Mouse (Mus musculus): ENCODE results near the gene Pip4k2b. TPM values are rescaled to one million over a fixed set of nuclear protein-coding genes. Genes with fewer than 3 reads are reported as not detected.

Gene Pip4k2b
- polyA plus RNA-seq, 1 experiment from 2014 or later, result 0.75 TPM

GRCm38 (mm10) chr11:97694921-97695711, 49.4 kb downstream of the Pip4k2b start:
- Histone ChIP-seq H3K36me3 (ENCODE audit: control insufficient read depth, insufficient read depth, low read length) (peaks cover 24% of the 10 kb centered on the region), H3K4me2 (replicated peaks; ENCODE audit: low read depth) (0 out of 2 replicates have a peak overlapping the region, but pooled peaks have one; percentile 5), H3K27me3 (ENCODE audit: control insufficient read depth, insufficient read depth, low read length) (no peaks in the 10 kb centered on the region), H3K9me3 (ENCODE audit: control insufficient read depth, low read length) (no peaks in the 10 kb centered on the region), H3K4me1 (replicated peaks; ENCODE audit: control insufficient read depth, insufficient read depth) (peaks cover 8% of the 10 kb centered on the region; the same call in 1 of the 2 replicates), H3K9ac (ENCODE audit: low read length) (no peak overlapping the region), H3K4me3 (ENCODE audit: low read depth, low read length) (no peak overlapping the region), H3K27ac (replicated peaks) (peak overlapping the region; percentile 18; the same call in 1 of the 2 replicates)
- 40% methylated on average over 17 of the region's 17 CpGs for WGBS
- TF ChIP-seq EP300 (optimal IDR thresholded peaks at IDR 0.05) (no peak), CTCF (IDR thresholded peaks at IDR 0.05; ENCODE audit: low read depth) (no peak)
- no peak for ATAC-seq (ENCODE audit: low FRiP score, low TSS enrichment)
- DNase-seq (ENCODE audit: low spot score), result peak; percentile 44

- peak overlapping the region; percentile 8; the same call in 1 of the 2 replicates for H3K27ac ChIP-seq (replicated peaks)
- H3K9ac ChIP-seq (ENCODE audit: low read length), result no peak overlapping the region
- 75% methylated on average over 4 of the region's 4 CpGs for WGBS
Measured at GRCm38 (mm10) chr11:97694435-97694834, 50.1 kb downstream of the Pip4k2b start.

GRCm38 (mm10) chr11:97689861-97690260, 54.6 kb downstream of the Pip4k2b start:
- DNase-seq (ENCODE audit: low spot score) (peak; percentile 60), ATAC-seq (ENCODE audit: low FRiP score, low TSS enrichment) (no peak)
- TF ChIP-seq CTCF (IDR thresholded peaks at IDR 0.05; ENCODE audit: low read depth) (peak; percentile 94), EP300 (optimal IDR thresholded peaks at IDR 0.05) (no peak)
- H3K27ac ChIP-seq (replicated peaks), result no peak overlapping the region
- H3K27me3 ChIP-seq (ENCODE audit: control insufficient read depth, insufficient read depth, low read length), result no peaks in the 10 kb centered on the region
- H3K9me3 ChIP-seq (ENCODE audit: control insufficient read depth, low read length), result no peaks in the 10 kb centered on the region
- no peak overlapping the region for H3K9ac ChIP-seq (ENCODE audit: low read length)
- peaks cover 28% of the 10 kb centered on the region for H3K36me3 ChIP-seq (ENCODE audit: control insufficient read depth, insufficient read depth, low read length)
- H3K4me1 ChIP-seq (replicated peaks; ENCODE audit: control insufficient read depth, insufficient read depth), result no peaks in the 10 kb centered on the region; the same call in 1 of the 2 replicates
- WGBS, result 35% methylated on average over 9 of the region's 10 CpGs
- no peak overlapping the region for H3K4me3 ChIP-seq (ENCODE audit: low read depth, low read length)
- no peak overlapping the region for H3K4me2 ChIP-seq (replicated peaks; ENCODE audit: low read depth)

More at GRCm38 (mm10) chr11:97694435-97694834, 50.1 kb downstream of the Pip4k2b start:
- 0 out of 2 replicates have a peak overlapping the region, but pooled peaks have one; percentile 5 for H3K4me2 ChIP-seq (replicated peaks; ENCODE audit: low read depth)
- TF ChIP-seq EP300 (optimal IDR thresholded peaks at IDR 0.05), result no peak
- no peak overlapping the region for H3K4me3 ChIP-seq (ENCODE audit: low read depth, low read length)
- ATAC-seq (ENCODE audit: low FRiP score, low TSS enrichment) (no peak), DNase-seq (ENCODE audit: low spot score) (no peak)
- H3K9me3 ChIP-seq (ENCODE audit: control insufficient read depth, low read length), result no peaks in the 10 kb centered on the region
- peaks cover 8% of the 10 kb centered on the region; the same call in 1 of the 2 replicates for H3K4me1 ChIP-seq (replicated peaks; ENCODE audit: control insufficient read depth, insufficient read depth)
- H3K27me3 ChIP-seq (ENCODE audit: control insufficient read depth, insufficient read depth, low read length), result no peaks in the 10 kb centered on the region
- H3K36me3 ChIP-seq (ENCODE audit: control insufficient read depth, insufficient read depth, low read length), result peaks cover 25% of the 10 kb centered on the region

DNA sequence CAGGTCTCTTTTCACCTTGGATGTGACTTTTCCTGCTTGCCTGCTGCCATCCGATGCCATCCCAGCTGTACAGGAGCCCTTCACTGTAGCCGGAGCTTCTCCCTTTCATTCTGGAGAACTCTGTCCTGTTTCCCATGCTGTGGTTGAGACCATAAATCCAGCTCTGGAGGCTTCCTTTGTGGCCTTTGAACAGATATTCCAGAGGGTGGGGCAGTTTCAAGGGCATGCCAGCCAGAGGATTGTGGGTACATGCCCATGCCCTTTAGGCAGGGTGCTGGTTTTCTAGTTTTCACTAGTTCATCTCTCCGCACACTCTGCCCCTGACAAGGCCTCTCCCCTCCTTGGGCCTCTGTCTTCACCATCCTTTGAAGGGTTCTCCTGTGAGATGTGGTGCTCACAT, 57.4 kb downstream of the Pip4k2b start:
- no peak for ATAC-seq (ENCODE audit: low FRiP score, low TSS enrichment)
- H3K4me1 ChIP-seq (replicated peaks; ENCODE audit: control insufficient read depth, insufficient read depth), result no peaks in the 10 kb centered on the region; the same call in 1 of the 2 replicates
- peak overlapping the region; percentile 58; the same call in 1 of the 2 replicates for H3K4me2 ChIP-seq (replicated peaks; ENCODE audit: low read depth)
- 0 out of 2 replicates have a peak overlapping the region, but pooled peaks have one; percentile 40 for H3K27ac ChIP-seq (replicated peaks)
- DNase-seq (ENCODE audit: low spot score), result no peak
- H3K9me3 ChIP-seq (ENCODE audit: control insufficient read depth, low read length), result no peaks in the 10 kb centered on the region
- H3K36me3 ChIP-seq (ENCODE audit: control insufficient read depth, insufficient read depth, low read length), result peaks cover 26% of the 10 kb centered on the region
- 69% methylated on average over 3 of the region's 3 CpGs for WGBS
- H3K4me3 ChIP-seq (ENCODE audit: low read depth, low read length), result no peak overlapping the region
- peak overlapping the region; percentile 31; the same call in 1 of the 2 replicates for H3K9ac ChIP-seq (ENCODE audit: low read length)
- no peaks in the 10 kb centered on the region for H3K27me3 ChIP-seq (ENCODE audit: control insufficient read depth, insufficient read depth, low read length)
- TF ChIP-seq EP300 (optimal IDR thresholded peaks at IDR 0.05) (no peak), CTCF (IDR thresholded peaks at IDR 0.05; ENCODE audit: low read depth) (no peak)

- no peak for ATAC-seq (ENCODE audit: low FRiP score, low TSS enrichment)
- DNase-seq (ENCODE audit: low spot score), result no peak
- H3K4me2 ChIP-seq (replicated peaks; ENCODE audit: low read depth), result peak overlapping the region; percentile 58
- H3K9ac ChIP-seq (ENCODE audit: low read length), result peak overlapping the region; percentile 31
- H3K36me3 ChIP-seq (ENCODE audit: control insufficient read depth, insufficient read depth, low read length), result peaks cover 26% of the 10 kb centered on the region
- no peak for TF ChIP-seq EP300 (optimal IDR thresholded peaks at IDR 0.05)
- no peak for TF ChIP-seq CTCF (IDR thresholded peaks at IDR 0.05; ENCODE audit: low read depth)
- 64% methylated on average over 11 of the region's 11 CpGs for WGBS
- no peaks in the 10 kb centered on the region for H3K27me3 ChIP-seq (ENCODE audit: control insufficient read depth, insufficient read depth, low read length)
- 0 out of 2 replicates have a peak overlapping the region, but pooled peaks have one; percentile 40 for H3K27ac ChIP-seq (replicated peaks)
- no peaks in the 10 kb centered on the region; the same call in 1 of the 2 replicates for H3K4me1 ChIP-seq (replicated peaks; ENCODE audit: control insufficient read depth, insufficient read depth)
- no peaks in the 10 kb centered on the region for H3K9me3 ChIP-seq (ENCODE audit: control insufficient read depth, low read length)
- H3K4me3 ChIP-seq (ENCODE audit: low read depth, low read length), result peak overlapping the region; percentile 31
Measured at GRCm38 (mm10) chr11:97686322-97686908, 58.1 kb downstream of the Pip4k2b start.
